Mouse (Mus musculus): ENCODE measurements at regions not wholly inside any gene's neighbourhood (a gene's known extent, or its start where the extent isn't known, plus 50 kb on each side); places are given as distances from the start of the nearest gene placed in this dataset.

- TF ChIP-seq CTCF (IDR thresholded peaks at IDR 0.05; ENCODE audit: extremely low read depth, insufficient read depth, low read length) = no peak
- no peak for TF ChIP-seq POLR2A (IDR thresholded peaks at IDR 0.05; ENCODE audit: extremely low read depth, insufficient read depth, low read length)
Observed at GRCm38 (mm10) chr2:179380444-179380705, 61.9 kb upstream of the Cdh4 start.
